Mouse (Mus musculus) liver, embryonic 11.5 days (tissue): ENCODE measurements around the gene Hsd17b1. TPM values are rescaled to one million over a fixed set of nuclear protein-coding genes. Genes with fewer than 3 reads are reported as not detected.

Experiments used
- ATAC-seq: fragments of 200-750 bp; cut with Nextera tagmentation; replicated peaks from 2 replicates; pipeline ENCODE4 v1.8.0; 2017; ENCODE audit warnings: moderate number of reproducible peaks, mild to moderate bottlenecking, moderate TSS enrichment, moderate library complexity; ENCODE audit not compliant: low FRiP score
- DNase-seq: peaks from one replicate; pipeline ENCODE4 v3.0.0-alpha.2; 2017; ENCODE audit warnings: low spot score
- H3K27ac ChIP-seq: fragments of 300-500 bp; sonication (generic); 2 replicates; pipeline ENCODE4 v1.5.1; 2014; ENCODE audit warnings: mild to moderate bottlenecking, low read depth, low read length, control low read depth
- H3K27me3 ChIP-seq: fragments of 300-500 bp; sonication (generic); replicated peaks from 2 replicates; pipeline ENCODE4 v1.6.1; 2014; ENCODE audit warnings: low read length, mixed read lengths; ENCODE audit not compliant: control insufficient read depth, insufficient read depth
- H3K36me3 ChIP-seq: fragments of 300-500 bp; sonication (generic); 2 replicates; pipeline ENCODE4 v1.6.1; 2014; ENCODE audit warnings: mild to moderate bottlenecking, low read length, moderate library complexity, mixed read lengths; ENCODE audit not compliant: control insufficient read depth, insufficient read depth
- H3K4me1 ChIP-seq: fragments of 300-500 bp; sonication (generic); replicated peaks from 2 replicates; pipeline ENCODE4 v1.6.1; 2014; ENCODE audit warnings: low read length, mixed read lengths; ENCODE audit not compliant: control insufficient read depth, insufficient read depth
- H3K4me2 ChIP-seq: fragments of 300-500 bp; sonication (generic); 2 replicates; pipeline ENCODE4 v1.6.1; 2014; ENCODE audit warnings: mild to moderate bottlenecking, control low read depth, moderate library complexity
- H3K4me3 ChIP-seq: fragments of 300-500 bp; sonication (generic); 2 replicates; pipeline ENCODE4 v1.5.1; 2014; ENCODE audit warnings: low read depth, low read length, control low read depth
- H3K9ac ChIP-seq: fragments of 300-500 bp; sonication (generic); 2 replicates; pipeline ENCODE4 v1.6.1; 2014; ENCODE audit warnings: low read depth, low read length, control low read depth
- H3K9me3 ChIP-seq: fragments of 300-500 bp; sonication (generic); 2 replicates; pipeline ENCODE4 v1.6.1; 2016; ENCODE audit warnings: low read length, inconsistent platforms, mixed read lengths; ENCODE audit not compliant: control insufficient read depth
- WGBS: fragments of 180-500 bp; shearing (Covaris S2); extraction: QIAGEN DNeasy Blood & Tissue Kit; methylation state at CpG from one replicate; pipeline ENCODE4 v1.1.7; 2014; 5-methylcytosine and 5-hydroxymethylcytosine counted together
- polyA plus RNA-seq: library from polyadenylated mRNA; unstranded; fragments of >200 nt; fragmentation: Nextera tagmentation; extraction: Ambion mirVana; gene quantifications from 2 replicates; pipeline ENCODE4 v1.2.1, GENCODE M21; 2014

Gene Hsd17b1
- polyA plus RNA-seq, 1 experiment from 2014 or later, result 0.12 TPM

GRCm38 (mm10) chr11:101062971-101063675 is 15.1 kb upstream of the Hsd17b1 start:
- peak overlapping the region; percentile 46 for H3K4me2 ChIP-seq
- peaks cover 58% of the 10 kb centered on the region for H3K4me1 ChIP-seq
- no peak overlapping the region for H3K4me3 ChIP-seq
- WGBS, result 56% methylated on average over 14 of the region's 14 CpGs
- H3K36me3 ChIP-seq, result peaks cover 9% of the 10 kb centered on the region
- no peaks in the 10 kb centered on the region for H3K9me3 ChIP-seq
- H3K9ac ChIP-seq, result peak overlapping the region; percentile 46
- no peaks in the 10 kb centered on the region; the same call in 1 of the 2 replicates for H3K27me3 ChIP-seq
- ATAC-seq, result no peak
- DNase-seq, result peak; percentile 66
- peak overlapping the region; percentile 99 for H3K27ac ChIP-seq

- 3% methylated on average over 12 of the region's 12 CpGs for WGBS
- no peak overlapping the region for H3K4me3 ChIP-seq
- DNase-seq, result peak; percentile 79
Measured at GRCm38 (mm10) chr11:101063676-101064327, 14.4 kb upstream of the Hsd17b1 start.

GRCm38 (mm10) chr11:101064462-101064861 is 13.7 kb upstream of the Hsd17b1 start:
- DNase-seq (no peak), ATAC-seq (no peak)
- 72% methylated on average over 4 of the region's 4 CpGs for WGBS
- no peaks in the 10 kb centered on the region for H3K9me3 ChIP-seq
- peak overlapping the region; percentile 46 for H3K4me2 ChIP-seq
- H3K36me3 ChIP-seq, result peaks cover 7% of the 10 kb centered on the region; the same call in 1 of the 2 replicates
- no peak overlapping the region for H3K4me3 ChIP-seq
- peak overlapping the region; percentile 46; the same call in 1 of the 2 replicates for H3K9ac ChIP-seq
- H3K4me1 ChIP-seq, result peaks cover 51% of the 10 kb centered on the region
- H3K27ac ChIP-seq, result peak overlapping the region; percentile 99
- no peaks in the 10 kb centered on the region; the same call in 1 of the 2 replicates for H3K27me3 ChIP-seq

More at GRCm38 (mm10) chr11:101063676-101064327, 14.4 kb upstream of the Hsd17b1 start:
- Histone ChIP-seq H3K36me3 (peaks cover 7% of the 10 kb centered on the region; the same call in 1 of the 2 replicates), H3K27me3 (no peaks in the 10 kb centered on the region; the same call in 1 of the 2 replicates), H3K9ac (peak overlapping the region; percentile 46), H3K27ac (peak overlapping the region; percentile 99), H3K4me2 (peak overlapping the region; percentile 46), H3K9me3 (no peaks in the 10 kb centered on the region), H3K4me1 (peaks cover 52% of the 10 kb centered on the region)
- peak; percentile 92 for ATAC-seq

GRCm38 (mm10) chr11:101065002-101065401 is 13.2 kb upstream of the Hsd17b1 start:
- Histone ChIP-seq H3K4me3 (no peak overlapping the region), H3K9ac (no peak overlapping the region), H3K27me3 (no peaks in the 10 kb centered on the region; the same call in 1 of the 2 replicates), H3K4me1 (peaks cover 49% of the 10 kb centered on the region), H3K9me3 (no peaks in the 10 kb centered on the region), H3K4me2 (no peak overlapping the region), H3K36me3 (peaks cover 7% of the 10 kb centered on the region; the same call in 1 of the 2 replicates), H3K27ac (peak overlapping the region; percentile 17; the same call in 1 of the 2 replicates)
- 80% methylated on average over 9 of the region's 9 CpGs for whole genome bisulfite sequencing
- no peak for ATAC-seq
- no peak for DNase-seq

GRCm38 (mm10) chr11:101066549-101067412 is 11.4 kb upstream of the Hsd17b1 start:
- peak; percentile 87 for DNase-seq
- peak overlapping the region; percentile 35 for H3K4me3 ChIP-seq
- WGBS, result 20% methylated on average over 18 of the region's 18 CpGs
- peaks cover 9% of the 10 kb centered on the region for H3K27me3 ChIP-seq
- H3K36me3 ChIP-seq, result peaks cover 6% of the 10 kb centered on the region; the same call in 1 of the 2 replicates
- H3K4me2 ChIP-seq, result peak overlapping the region; percentile 63
- peaks cover 44% of the 10 kb centered on the region for H3K4me1 ChIP-seq
- H3K27ac ChIP-seq, result peak overlapping the region; percentile 32; the same call in 1 of the 2 replicates
- H3K9ac ChIP-seq, result peak overlapping the region; percentile 38
- H3K9me3 ChIP-seq, result no peaks in the 10 kb centered on the region
- no peak for ATAC-seq

GRCm38 (mm10) chr11:101069391-101070188 is 8.6 kb upstream of the Hsd17b1 start, which contains the start of gene Naglu:
TSS of gene Naglu (plus strand) at chr11:101070012.
- peak; percentile 82 for ATAC-seq
- Histone ChIP-seq H3K27ac (peak within 1 kb of the TSS; percentile 13), H3K9ac (peak within 1 kb of the TSS; percentile 74), H3K4me3 (peak within 1 kb of the TSS; percentile 82), H3K27me3 (peaks cover 13% of the 10 kb centered on the region), H3K4me1 (peaks cover 21% of the 10 kb centered on the region), H3K9me3 (no peaks in the 10 kb centered on the region), H3K36me3 (no peaks in the 10 kb centered on the region), H3K4me2 (peak within 1 kb of the TSS; percentile 100)
- peak; percentile 91 for DNase-seq
- 3% methylated on average over 35 of the region's 35 CpGs for WGBS

GRCm38 (mm10) chr11:101070189-101070527 is 8.1 kb upstream of the Hsd17b1 start:
- under 1% methylated on average over 36 of the region's 36 CpGs for whole genome bisulfite sequencing
- Histone ChIP-seq H3K4me2 (peak overlapping the region; percentile 100), H3K4me1 (peaks cover 16% of the 10 kb centered on the region), H3K27ac (peak overlapping the region; percentile 13), H3K9me3 (no peaks in the 10 kb centered on the region), H3K27me3 (peaks cover 13% of the 10 kb centered on the region), H3K36me3 (no peaks in the 10 kb centered on the region), H3K9ac (peak overlapping the region; percentile 74), H3K4me3 (peak overlapping the region; percentile 82)
- DNase-seq (no peak), ATAC-seq (peak; percentile 51)
